Mouse (Mus musculus) urinary bladder, postnatal 14 days (tissue): Measurements from ENCODE around the gene C2cd2.
"Not testable (repeated sequence)": the region's sequence is repeated elsewhere in the genome, so short reads cannot be mapped to it uniquely, and the experiment has no call there.

ENCODE experiments used
- DNase-seq: peaks from one replicate; pipeline ENCODE4 v3.0.0; 2021; ENCODE audit warnings: low spot score

The C2cd2 gene

DNA sequence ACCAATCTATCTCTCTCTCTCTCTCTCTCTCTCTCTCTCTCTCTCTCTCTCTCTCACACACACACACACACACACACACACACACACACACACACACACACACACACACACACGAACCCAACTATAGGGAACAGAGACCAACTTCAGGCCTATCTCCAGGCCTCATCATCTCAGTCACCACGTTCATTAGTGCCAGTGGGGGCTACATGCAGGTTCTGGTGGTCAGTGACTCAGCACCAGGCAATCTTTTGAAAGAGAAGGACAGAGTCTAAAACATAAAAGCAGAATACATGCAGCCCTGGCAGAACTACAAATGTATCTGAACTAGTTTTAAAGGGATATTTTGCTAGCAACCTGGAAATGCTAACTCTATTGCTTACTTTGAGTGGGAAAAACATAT, 15.4 kb downstream of the C2cd2 start:
- not testable (repeated sequence) for DNase-seq

DNA sequence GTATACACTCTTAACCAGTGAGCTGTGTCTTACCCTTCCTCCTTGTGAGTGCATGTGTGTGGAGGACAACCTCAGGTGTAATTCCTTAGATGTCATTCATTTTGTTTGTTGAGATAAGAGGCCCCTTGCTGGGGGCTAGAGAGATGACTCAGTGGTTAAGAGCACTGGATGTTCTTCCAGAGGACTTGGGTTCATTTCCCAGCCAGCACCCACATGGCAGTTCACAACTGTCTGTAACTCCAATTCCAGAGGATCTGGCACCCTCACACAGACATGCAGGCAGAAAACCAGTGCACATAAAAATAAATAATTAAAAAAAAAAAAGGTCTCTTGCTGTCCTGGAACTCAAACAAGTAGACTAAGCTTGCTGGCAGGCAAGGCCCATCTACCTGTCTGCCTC, 20.6 kb downstream of the C2cd2 start:
- DNase-seq, result no peak

DNA sequence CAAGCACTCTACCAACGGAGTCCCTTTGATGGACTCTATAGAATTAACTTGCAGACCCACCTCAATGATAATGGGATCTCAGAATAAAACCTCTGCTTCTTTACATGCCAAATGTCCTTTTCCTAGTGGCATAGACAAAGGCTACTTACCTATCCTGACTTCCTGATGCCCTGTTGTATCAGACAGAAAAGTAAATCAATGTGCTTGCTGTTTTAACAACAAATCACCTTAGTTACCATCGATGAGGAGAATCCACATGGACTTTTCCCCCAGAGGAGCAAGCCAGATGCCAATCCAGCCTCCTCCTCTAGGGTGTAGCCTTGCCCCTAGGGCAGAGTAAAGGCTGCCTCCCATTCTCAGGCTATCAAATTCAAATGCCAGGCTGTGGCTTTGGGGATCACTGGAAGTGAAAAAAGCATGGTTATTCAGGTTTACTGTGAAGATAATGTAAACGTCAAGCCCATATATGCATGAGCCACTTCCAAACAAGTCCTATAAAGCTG, 21.9 kb downstream of the C2cd2 start:
- no peak for DNase-seq

DNA sequence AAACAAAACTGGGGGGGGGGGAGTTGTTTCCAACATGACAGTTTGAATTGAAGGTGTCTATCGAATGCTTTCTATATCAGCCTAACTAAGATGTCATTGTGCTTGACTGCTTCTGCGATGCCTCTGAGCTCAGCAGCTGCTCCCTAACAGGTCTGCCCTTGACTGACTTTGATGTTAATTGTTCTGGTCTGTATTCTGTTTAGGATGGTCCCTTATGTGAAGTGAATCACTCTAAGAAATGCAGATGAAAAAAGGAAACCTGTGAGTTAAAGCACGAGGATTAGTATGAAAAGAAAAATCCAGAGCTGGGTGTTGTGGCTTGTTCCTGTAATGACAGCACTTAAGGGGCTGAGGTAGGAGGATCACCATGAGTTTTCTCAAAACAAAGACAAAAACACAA, 26.6 kb downstream of the C2cd2 start:
- DNase-seq, result no peak

DNA sequence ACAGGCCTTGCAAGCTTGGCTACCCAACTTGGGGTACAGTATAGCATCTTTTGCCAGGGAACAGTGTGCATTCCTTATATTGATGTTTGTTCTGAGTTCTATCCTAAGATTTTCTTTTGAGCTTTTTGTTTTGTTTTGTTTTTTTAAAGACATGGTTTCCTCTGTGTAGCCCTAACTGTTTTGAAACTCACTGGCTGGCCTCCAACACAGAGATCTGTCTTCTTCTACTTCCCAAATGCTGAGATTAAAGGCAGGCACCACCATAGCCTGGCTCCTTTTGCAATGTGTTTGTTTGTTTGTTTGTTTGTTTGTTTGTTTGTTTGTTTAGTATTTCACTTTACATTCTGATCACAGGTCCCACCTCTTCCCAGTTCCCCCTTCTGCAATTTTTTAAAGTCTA, 32.2 kb downstream of the C2cd2 start:
- DNase-seq, result peak; percentile 37

DNA sequence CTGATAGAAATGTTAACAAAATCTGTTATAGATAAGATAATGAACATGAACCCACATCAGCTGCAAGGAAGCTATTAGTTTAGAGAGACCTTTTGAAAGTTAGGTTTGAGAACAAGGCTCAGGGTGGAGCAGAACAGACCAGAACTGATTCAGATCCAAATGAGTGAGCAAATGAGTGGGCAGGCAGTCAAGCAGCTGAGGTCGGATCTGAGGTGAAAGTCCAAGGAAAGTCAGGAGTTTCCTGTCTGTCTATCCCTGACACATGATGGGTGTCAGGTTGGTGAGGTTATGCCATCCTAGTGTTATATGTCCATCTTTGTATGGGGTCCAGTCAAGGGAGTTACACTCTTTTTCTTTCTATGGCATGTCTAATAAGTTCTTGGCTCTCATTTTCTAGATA, 32.9 kb downstream of the C2cd2 start:
- peak; percentile 36 for DNase-seq

DNA sequence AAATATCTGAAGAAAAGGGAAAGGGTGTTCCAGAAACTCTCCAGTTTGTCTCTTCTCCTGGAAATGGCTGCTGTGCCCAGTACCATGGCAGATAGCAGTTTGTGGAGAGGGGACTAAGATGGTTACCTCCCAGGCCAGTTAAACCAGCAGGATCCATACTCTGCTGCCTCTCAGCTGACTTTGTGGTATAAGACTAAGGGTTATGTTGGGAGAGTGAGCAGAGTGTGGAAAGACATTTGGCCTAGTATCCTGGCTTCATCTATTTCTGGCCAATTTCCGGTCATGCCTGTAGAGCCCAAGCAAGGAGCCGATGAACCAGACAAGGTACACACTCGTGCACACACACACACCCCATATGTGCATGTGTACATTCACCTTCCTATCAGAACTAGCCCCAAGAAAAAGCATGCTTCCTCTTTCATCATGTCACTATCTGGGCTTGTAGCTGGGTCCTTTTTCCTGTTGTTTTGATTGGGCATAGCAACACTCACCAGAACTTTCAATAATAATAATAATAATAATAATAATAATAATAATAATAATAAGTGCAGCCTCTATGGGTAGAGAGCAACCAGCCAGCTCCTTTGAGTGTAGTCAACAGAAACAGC, 35.0 kb downstream of the C2cd2 start:
- DNase-seq, result no peak

DNA sequence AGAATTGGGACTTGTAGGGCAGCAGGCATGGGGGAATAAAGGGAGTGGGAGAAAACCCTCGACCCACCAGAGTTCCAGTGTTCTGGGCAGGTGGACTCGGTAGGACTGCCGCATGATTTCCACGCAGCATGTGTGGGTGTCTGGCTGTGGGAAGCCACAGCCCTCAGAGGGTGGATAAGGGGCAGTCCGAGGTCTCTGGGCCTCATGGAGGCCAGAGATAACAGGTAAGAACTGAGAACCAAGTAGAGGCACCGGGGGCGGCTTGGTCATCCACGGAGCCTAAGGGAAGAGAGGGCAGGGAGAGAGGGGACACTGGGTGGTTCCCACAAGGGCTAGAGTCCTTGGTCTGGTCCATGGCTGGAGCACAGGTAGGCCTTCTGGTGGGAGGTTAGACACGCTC, 36.0 kb downstream of the C2cd2 start:
- no peak for DNase-seq

DNA sequence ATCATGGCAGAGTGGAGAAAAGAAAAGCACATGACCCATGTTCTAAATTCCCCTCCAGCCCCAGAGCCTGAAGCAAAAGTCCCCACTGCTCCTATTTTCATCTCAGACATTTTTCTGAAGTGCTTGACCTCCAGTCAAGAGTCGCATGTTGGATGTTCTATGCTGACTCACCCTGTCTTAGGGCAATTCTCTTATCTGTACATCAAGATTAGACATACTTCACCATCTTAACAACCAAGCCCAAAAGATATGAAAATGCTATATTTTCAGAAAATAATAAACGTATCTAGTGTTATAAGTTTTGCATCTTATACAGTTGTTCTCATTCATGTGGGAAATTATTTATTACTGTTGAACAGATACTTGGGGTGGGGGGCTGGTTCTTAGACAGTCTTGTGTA, 36.6 kb downstream of the C2cd2 start:
- no peak for DNase-seq

DNA sequence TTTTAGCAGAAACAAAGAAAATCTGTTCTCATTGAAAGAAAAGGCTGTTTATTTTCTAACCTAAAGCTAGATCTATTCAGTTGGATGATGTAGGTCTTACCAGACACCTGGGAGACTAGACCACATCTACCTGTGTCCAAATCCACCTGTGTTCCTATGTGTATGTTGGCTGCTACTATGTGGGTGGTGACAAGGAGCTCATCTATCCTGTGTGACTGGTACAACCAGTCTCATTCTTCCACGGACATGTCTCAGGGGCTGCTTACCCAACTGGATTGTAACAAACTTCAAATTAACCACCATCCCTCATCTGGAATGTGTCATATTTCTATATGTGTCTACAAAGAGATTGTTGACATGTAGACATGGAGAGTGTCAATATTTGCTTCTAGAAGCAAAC, 38.7 kb downstream of the C2cd2 start:
- peak; percentile 19 for DNase-seq

DNA sequence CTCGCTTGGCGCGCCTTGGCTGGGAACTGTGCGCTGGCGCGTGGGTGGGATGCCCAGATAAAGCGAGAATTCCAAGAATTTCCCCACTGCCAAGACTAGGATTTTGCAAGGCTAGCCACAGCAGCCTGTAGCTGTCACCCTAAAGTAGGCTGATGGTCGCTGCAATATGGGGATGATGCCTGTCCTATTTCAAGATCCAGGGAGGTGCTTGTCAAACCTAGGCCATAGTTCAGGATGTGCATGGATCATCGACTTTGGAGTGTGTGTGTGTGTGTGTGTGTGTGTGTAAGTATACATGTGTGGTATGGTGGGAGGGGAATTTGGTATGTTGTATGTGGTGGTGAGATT, 39.6 kb downstream of the C2cd2 start:
- DNase-seq, result no peak

DNA sequence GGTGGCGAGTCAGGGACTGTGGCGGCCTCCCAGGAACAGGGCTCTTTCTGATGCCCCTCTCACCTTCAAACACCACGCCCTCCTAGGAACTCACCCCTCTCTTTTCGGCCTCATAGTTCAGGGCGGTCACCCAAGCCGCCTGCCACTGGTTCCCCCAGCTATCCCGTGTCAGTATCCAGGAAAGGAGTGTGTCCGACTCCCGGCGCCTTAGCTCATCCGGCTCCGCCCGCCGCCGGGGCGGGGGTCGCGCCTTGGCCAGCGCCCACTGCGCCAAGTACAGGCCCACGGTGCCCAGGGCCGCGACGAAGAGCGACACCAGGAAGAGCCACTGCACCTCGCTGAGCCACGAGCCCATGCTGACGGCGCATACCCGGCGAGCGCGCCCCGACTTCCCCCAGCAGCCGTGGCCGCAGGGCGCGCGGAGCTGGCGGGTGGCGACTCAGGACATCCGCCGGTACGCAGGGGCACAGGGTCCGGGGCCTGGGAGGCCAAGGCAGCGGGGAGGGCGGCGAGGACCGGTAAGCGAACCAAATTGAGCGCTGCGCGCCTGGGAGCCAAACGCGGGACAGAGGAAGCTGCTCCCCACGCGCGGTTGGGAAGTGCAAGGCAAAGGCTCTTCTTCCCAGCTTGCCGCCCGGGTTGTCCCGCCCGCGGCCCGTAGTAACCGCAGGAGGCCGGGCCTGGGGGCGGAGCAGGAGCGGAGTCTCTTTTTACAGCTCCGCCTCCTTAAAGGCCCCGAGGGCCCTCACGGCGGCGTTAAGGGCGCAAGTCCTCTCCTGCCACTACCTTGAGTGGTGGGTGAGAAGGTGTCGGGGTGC, 40.2 kb downstream of the C2cd2 start:
- peak; percentile 90 for DNase-seq

DNA sequence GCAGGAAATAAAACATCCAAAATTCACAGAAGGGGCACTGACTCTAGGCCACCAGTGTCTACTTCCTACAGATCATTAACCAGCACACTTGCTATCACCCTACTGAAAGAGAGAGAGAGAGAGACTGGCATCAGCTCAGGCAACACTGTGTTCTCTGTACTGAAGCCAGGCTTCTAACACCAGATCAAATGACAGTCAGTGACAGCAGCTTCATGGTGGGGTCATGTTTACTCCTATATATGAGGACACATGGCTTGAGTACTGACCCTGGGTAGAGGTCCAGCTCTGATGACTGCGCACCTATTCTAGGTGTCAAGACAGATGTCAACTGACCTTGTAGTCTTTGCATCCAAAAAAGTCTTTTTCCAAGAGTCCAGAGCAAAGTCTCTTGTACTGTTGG, 41.8 kb downstream of the C2cd2 start:
- DNase-seq, result no peak

DNA sequence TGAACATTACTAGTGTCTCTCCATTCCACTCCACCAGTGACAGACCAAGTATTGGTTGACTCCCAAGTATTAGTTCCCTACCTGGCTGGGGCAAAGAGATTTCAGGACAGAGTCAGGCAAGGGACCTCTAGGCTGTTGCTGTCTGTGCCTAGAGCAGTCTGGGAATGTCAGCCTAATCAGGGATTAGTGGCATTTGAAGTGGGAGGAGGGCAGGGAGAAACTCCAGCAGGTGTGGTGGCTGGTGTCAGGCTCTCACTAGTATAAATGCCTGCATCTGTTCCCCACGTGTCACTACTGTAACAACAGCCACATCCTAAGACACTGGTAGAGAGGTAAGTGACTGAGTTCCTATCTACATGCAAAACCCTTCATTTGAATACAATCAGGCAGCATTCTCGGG, 42.6 kb downstream of the C2cd2 start:
- no peak for DNase-seq

DNA sequence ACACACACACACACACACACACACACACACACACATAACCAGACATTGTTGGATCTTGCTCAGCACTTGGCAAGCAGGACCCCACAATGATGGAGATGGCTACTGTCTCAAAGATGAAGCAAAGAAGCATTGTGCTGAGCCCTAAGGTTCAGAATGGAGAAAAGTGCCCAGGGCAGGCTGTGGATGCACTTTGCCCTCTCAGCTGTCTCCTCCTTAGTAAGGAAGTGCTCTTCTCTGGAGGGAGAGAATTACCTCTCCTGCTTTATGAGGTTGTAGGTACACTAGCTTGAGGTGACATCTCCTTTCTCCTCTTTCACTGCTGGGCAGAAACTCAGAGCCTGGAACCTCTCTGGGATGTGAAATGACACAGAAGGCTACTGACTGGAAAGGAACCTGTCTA, 49.5 kb downstream of the C2cd2 start:
- DNase-seq, result no peak

DNA sequence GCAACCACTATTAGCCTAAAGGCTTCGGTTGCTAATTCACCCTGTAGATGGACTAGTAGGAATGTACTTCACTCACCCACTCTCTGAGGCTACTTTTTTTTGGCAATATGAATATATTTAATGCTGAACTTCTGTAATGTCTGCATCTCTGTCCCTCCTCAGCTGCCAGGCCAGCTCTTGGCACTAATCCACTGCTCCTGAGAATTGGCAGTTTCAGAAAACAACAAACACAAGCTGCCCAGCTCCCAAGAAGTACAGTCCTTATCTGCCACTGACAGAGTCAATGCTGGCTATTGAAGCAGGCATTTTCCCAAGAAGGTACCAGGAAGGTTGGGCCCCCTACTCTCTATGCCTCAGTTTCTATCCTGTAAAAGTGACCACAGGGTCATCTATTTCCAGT, 53.0 kb downstream of the C2cd2 start:
- DNase-seq, result no peak

DNA sequence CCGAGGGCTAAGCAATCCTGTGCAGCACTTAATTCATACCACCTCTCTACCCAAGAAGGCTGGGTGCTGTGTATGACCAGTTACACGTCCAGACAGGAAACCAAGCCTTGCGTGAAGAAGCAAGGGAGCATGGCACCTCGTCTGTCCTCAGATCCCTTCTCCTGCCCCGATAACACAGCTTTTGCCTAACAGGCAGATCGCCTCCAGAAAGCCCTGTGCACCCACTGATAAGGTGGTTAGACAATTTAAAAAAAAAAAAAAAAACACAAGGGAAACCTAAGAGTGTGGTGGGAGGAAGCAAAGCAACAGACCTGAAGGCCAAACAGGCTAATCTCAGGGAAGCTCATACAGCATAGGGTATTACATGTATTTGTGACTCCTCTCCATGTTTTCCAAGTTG, 54.9 kb downstream of the C2cd2 start:
- DNase-seq, result no peak

DNA sequence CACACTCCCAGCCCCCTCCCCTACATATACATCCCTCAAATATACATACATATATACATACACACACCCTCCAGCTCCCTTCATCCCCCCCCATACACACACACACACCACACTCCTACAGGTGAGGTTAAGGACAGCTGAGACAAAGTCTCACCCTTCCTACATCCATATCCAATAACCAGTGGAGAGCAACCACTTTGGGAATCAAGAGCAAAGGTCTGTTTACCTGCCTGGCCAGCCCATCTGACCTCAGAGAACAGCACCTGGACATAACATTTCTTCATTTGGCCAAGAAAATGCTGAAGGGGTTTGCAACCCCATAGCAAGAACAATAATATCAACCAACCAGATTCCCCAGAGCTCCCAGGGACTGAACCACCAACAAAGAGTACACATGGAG, 56.1 kb downstream of the C2cd2 start:
- DNase-seq, result no peak

DNA sequence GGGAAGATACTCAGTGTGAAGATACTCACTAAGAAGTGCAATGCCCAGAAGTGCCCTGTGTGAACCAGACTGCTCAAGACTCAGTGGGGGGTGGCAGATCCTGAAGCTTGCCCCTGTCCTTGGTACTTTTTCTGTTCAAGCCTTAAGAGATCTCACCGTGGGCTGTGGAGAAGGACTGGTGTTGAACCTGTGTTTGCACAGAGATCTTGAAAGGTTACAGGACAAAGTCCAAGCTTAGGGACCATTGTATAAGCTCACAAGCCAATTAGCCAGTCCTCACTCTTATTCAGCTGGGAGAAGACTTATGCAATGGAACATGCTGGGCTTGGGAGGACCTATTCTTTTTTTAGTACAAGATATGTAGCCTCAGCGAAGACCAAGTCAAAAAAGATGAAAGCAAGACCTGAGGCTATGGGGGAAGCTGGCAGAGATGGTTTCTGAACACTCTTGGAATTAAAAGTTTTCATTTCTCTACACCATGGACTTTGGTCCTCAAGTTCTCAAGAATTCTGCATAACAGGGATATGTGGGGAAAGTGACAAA, 56.9 kb downstream of the C2cd2 start:
- DNase-seq, result no peak

DNA sequence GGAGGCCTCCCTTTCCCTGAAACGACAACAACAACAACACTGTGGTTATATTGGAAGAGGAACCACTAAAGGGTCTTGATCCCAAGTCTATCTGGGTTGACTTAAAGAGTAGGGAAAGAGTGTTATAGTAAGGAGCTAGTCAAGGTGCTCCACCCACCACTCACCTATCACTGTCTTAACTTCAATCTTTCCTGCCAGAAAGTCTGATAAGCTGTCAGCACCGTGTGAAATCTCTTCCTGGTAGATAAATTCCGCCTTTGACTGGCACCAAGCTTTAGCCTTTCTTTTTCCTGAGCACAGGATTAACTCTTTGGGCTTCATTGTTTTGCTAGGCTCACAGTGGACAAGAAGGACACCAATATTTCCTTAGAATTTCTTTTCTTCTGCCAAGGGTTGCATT, 58.4 kb downstream of the C2cd2 start:
- DNase-seq, result no peak

DNA sequence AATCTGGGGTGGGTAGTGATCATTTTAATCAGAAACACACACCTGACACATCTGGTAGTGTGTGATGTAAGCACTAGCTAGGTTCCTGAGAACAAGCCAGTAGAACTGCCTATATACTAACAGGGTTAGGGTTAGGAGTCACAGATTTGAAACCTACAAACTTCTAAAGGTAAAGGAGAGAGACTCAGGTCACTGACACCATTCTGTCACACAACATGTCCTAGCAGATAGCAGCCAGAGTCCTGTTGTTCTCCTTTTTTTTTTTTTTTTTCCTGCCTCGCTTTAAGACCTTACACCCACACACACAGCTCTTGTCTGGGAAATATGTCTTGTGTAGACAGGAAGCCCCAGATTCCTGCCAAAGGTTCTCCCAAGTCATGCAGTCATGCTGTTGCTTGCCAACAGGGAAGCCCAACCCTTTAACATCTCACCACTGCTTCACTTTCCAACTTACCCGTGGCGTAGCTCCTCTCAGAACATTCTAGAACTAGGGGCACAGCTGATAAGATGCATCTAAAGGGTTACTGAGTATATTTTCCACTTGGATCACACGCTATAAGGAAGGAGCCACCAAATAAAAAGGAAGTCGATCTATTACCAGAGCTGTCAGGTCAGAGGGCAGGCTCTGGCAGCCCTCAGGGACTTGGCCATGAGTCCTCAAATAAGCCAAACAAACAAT, 64.9 kb downstream of the C2cd2 start:
- peak; percentile 73 for DNase-seq

DNA sequence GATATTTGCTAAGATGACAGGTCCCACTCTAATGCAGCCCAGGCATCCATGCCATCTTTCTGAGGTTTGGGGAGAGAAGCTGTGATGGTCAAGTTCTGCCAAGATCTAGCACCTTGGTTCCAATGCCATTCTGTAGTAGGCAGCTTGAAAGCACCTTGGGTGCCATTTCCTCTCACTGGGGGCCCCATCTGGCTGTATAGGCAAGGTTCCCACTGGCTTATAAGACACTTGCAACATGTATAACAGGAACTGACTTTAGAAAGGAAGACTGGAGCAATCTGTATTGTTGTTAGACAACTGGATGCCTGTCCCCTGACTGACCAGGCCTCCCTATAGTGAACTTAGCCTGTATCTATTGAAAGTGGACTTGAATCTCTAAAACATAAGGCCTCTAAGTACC, 74.6 kb downstream of the C2cd2 start:
- DNase-seq, result no peak

DNA sequence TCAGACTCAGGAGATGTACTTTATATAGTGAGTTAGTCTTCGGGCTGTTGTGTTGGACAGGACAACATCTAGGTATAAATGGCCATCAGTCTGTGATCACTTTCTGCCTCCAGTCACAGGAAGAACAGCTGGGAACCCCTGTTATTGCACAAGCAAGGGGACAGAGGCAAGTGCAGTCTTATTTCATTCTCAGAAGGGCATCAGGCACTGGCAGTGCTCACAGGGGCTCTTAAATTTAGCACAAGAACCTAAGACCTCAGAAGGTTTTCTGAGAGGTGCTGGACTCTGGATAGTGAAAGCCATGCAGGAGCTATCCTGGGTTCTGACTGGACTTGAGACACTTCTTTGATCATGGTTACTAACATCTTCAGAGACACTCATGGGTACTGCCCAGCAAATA, 78.7 kb downstream of the C2cd2 start:
- no peak for DNase-seq
